Mouse (Mus musculus): ENCODE results near the gene Dmrtc2.

DNA sequence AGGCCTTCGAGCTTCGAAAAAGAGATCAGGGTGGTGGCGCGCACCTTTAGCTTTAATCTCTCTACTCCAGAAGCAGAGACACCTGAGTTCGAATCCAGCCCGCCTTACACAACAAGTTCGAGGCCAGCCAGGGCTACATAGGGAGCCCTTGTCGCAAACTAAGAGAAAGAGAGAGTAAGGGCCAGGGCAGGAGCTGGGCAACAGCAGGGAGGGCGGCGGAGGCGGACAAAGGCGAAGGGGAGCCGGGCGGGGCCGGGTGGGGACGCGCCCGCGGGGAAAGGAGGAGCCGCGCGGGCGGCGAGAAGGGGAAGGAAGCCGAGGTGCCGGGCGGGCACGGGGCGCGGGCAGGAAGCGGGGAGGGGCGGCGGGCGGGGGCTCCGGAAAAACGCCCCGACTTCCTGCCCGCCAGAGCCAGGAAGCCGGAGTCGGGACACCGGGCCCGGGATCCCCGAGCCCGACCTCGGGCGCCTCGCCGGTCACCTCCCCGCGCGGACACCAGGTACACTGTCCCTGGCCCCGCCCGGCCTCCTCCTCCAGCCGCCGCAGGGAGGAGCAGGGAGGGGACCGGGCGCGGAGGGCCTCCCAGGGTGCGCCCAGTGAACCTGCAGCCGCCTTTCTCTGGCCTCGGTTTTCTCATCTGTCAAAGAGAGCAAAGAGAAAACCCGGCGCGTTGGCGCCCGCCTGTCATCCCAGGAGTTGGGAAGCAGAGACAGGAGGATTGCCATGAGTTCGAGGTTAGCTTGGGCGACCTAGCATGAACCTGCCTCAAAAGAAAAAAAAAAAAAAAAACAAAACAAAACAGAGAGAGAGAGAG is 33.0 kb downstream of the Dmrtc2 start, which contains the start of gene Arhgef1:
- no peak for TF ChIP-seq POLR2A (IDR thresholded peaks at IDR 0.05; ENCODE audit: borderline replicate concordance, low read depth, low read length)
- TF ChIP-seq CTCF (IDR thresholded peaks at IDR 0.05; ENCODE audit: low read depth, low read length) = no peak
